Mouse (Mus musculus) lung, postnatal 0 days (tissue): ENCODE measurements around the gene Cnpy1.

Experiments used
- CTCF ChIP-seq: IDR thresholded peaks from 2 replicates; pipeline ENCODE4 v1.5.1; 2016; ENCODE audit warnings: antibody characterized with exemption, mild to moderate bottlenecking
- EP300 ChIP-seq: IDR thresholded peaks from 2 replicates; pipeline ENCODE4 v1.6.1; 2016; ENCODE audit warnings: antibody characterized with exemption, mild to moderate bottlenecking, control low read depth

DNA sequence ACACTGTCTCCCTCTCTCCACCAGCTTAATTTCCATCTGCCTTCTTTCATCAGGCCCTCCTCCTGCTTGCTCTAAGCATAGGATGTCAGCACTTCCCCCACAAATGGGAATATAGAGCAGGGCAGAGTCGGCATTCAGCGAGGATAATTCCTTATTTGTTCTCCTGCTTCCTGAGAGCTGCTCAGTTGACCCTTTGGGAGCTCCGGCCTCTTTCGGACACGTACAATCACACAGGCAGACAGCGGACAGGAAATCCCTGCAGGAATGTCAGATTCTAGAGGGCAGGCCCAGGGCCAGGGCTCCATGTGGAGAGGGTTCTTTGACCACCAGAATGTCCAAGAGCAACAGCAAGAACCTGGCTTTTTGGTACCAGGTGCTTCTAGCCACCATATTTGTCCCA lies 9.5 kb downstream of the Cnpy1 start:
- TF ChIP-seq EP300, result no peak
- TF ChIP-seq CTCF, result no peak
